Mouse (Mus musculus) lung, embryonic 15.5 days (tissue): ENCODE data around the gene Wnk1. TPM values are rescaled to one million over a fixed set of nuclear protein-coding genes. Genes with fewer than 3 reads are reported as not detected.
A peak's percentile ranks its signal among the peaks of the same experiment; 100 is the strongest.

Experiments used
- ATAC-seq: fragments of 200-750 bp; cut with Nextera tagmentation; 2 replicates; pipeline ENCODE4 v1.8.0; 2017; ENCODE audit warnings: moderate number of reproducible peaks, borderline replicate concordance; ENCODE audit not compliant: low FRiP score, low TSS enrichment; ENCODE audit errors: extremely low read depth
- H3K27ac ChIP-seq: fragments of 300-500 bp; sonication (generic); 2 replicates; pipeline ENCODE4 v1.5.1; 2015; ENCODE audit warnings: moderate library complexity, mild to moderate bottlenecking, inconsistent platforms
- H3K27me3 ChIP-seq: fragments of 300-500 bp; sonication (generic); 2 replicates; pipeline ENCODE4 v1.6.1; 2015; ENCODE audit warnings: inconsistent platforms
- H3K36me3 ChIP-seq: fragments of 300-500 bp; sonication (generic); 2 replicates; pipeline ENCODE4 v1.6.1; 2015; ENCODE audit warnings: inconsistent platforms
- H3K4me1 ChIP-seq: fragments of 300-500 bp; sonication (generic); 2 replicates; pipeline ENCODE4 v1.6.1; 2015; ENCODE audit warnings: inconsistent platforms
- H3K4me2 ChIP-seq: fragments of 300-500 bp; sonication (generic); 2 replicates; pipeline ENCODE4 v1.6.1; 2015; ENCODE audit warnings: inconsistent platforms, mild to moderate bottlenecking, moderate library complexity
- H3K4me3 ChIP-seq: fragments of 300-500 bp; sonication (generic); 2 replicates; pipeline ENCODE4 v1.5.1; 2015; ENCODE audit warnings: mild to moderate bottlenecking, inconsistent platforms
- H3K9ac ChIP-seq: fragments of 300-500 bp; sonication (generic); 2 replicates; pipeline ENCODE4 v1.6.1; 2015; ENCODE audit warnings: inconsistent platforms
- H3K9me3 ChIP-seq: fragments of 300-500 bp; sonication (generic); 2 replicates; pipeline ENCODE4 v1.6.1; 2016; ENCODE audit warnings: inconsistent platforms
- WGBS: fragments of 180-500 bp; shearing (Covaris S2); methylation state at CpG from one replicate; pipeline ENCODE4 v1.1.7; 2015; 5-methylcytosine and 5-hydroxymethylcytosine counted together
- polyA plus RNA-seq: library from polyadenylated mRNA; unstranded; fragments of >200 nt; fragmentation: Nextera tagmentation; extraction: Ambion mirVana; gene quantifications from 2 replicates; pipeline ENCODE4 v1.2.1, GENCODE M21; 2015

Gene Wnk1
- polyA plus RNA-seq, 1 experiment from 2014 or later, result 52.0 TPM

DNA sequence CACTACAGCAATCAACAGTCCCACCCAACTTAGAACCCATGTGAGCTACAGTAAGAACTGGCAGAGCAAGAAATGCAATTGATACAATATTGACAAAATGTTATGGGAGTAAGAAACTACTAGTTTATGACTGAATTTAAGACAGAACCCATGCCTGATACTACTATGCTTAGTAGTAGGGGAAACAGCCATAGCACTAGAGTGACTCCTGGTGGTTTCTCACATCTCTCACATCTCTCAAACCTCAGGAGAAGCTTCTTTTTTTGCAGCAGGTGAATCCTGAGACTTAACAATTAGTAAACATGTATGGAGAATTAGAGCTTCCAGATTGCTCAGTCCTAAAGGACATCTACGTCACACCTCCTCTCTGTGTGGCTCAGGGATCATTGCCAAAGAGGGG lies 42.0 kb downstream of the Wnk1 start:
- Histone ChIP-seq H3K4me2 (no peak overlapping the region), H3K9me3 (no peaks in the 10 kb centered on the region), H3K27me3 (no peaks in the 10 kb centered on the region), H3K36me3 (peaks cover 18% of the 10 kb centered on the region), H3K9ac (no peak overlapping the region), H3K27ac (no peak overlapping the region), H3K4me3 (no peak overlapping the region), H3K4me1 (peaks cover 5% of the 10 kb centered on the region; the same call in 1 of the 2 replicates)
- 49% methylated on average over 1 of the region's 1 CpGs for WGBS
- ATAC-seq, result no peak

DNA sequence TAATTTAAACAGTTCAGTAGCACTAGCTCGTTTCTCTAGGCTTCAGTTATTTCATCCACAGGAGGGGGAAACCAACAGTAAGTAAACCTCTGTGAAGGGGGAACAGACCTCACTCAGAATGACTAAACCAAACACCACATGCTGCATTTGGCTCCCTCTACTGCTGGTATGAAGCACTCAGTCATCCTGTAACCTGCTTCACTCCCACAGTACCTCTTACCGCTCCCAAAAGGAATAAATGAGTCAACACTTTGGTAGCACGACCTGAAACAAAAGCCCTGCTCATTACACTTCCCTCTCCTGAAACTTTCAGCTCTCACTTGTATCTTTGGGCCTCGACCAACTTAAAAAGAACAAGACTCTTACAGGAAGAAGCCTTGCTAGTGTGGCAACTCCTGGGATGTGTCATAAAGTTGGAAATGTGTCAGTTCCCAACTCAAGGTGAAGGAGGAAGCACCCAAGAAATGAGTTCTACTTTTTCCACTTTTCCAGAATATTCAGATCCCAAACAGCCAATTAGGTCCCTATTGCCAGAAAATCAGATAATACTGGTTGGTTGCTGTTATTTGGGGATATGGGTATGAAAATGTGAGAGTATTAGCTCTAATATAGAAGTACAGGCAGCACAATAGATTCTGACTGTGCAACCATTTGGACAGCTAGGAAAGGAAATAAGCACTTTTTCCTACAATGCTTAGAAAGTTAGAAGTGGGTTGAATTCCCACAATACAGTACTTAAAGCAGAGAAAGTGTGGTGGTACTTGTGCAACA lies 114.1 kb downstream of the Wnk1 start:
- Histone ChIP-seq H3K4me3 (no peak overlapping the region), H3K36me3 (peaks cover 93% of the 10 kb centered on the region), H3K9me3 (no peaks in the 10 kb centered on the region), H3K27ac (no peak overlapping the region), H3K4me2 (no peak overlapping the region), H3K4me1 (no peaks in the 10 kb centered on the region), H3K27me3 (no peaks in the 10 kb centered on the region), H3K9ac (no peak overlapping the region)
- ATAC-seq, result no peak
- WGBS, result 34% methylated on average over 4 of the region's 4 CpGs

DNA sequence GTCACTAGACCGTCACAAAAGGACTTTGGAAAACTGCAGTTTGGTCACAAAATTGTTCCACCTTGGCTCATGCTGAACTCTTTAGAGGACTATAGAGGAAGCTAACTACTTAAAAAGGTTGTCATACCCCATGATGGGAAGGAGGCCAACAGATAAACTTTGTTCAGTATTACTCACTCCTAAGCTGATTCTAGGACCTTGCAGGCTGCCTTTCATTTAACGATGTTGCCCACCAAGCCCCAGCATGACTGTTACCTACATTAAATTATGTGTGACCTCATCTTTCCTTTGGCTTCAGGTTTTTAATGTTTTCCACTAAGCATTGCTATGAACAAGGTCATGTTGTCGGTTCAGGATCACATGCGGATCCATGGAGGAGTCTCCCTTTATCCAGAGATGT lies 115.9 kb downstream of the Wnk1 start:
- no peak overlapping the region for H3K27ac ChIP-seq
- no peaks in the 10 kb centered on the region for H3K4me1 ChIP-seq
- no peak overlapping the region for H3K4me3 ChIP-seq
- H3K36me3 ChIP-seq, result peaks cover 88% of the 10 kb centered on the region
- H3K9ac ChIP-seq, result no peak overlapping the region
- no peaks in the 10 kb centered on the region for H3K27me3 ChIP-seq
- no peaks in the 10 kb centered on the region for H3K9me3 ChIP-seq
- no peak for ATAC-seq
- H3K4me2 ChIP-seq, result no peak overlapping the region
- 90% methylated on average over 4 of the region's 4 CpGs for WGBS

DNA sequence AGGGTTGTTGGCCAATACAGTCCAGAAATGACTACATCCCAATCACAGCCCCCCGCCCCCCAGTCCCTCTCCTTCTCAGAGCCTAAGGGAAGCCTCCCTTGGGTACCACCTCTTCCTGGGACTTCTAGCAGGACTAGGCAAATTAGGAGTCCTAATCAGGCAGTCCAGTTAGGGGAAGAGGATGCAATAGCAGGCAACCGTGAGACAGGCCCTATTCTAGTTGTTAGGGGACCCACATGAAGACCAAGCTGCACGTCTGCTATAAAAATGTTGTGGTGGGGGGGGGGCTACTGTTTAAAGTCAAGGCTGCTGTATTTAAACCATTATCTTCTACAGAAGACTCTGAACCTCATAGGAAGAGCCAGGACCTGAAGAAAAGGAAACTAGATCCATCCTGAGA lies 116.3 kb downstream of the Wnk1 start:
- H3K9me3 ChIP-seq, result no peaks in the 10 kb centered on the region
- no peak overlapping the region for H3K4me2 ChIP-seq
- 82% methylated on average over 3 of the region's 3 CpGs for WGBS
- no peaks in the 10 kb centered on the region for H3K4me1 ChIP-seq
- no peak for ATAC-seq
- H3K36me3 ChIP-seq, result peaks cover 87% of the 10 kb centered on the region
- H3K9ac ChIP-seq, result no peak overlapping the region
- H3K27me3 ChIP-seq, result no peaks in the 10 kb centered on the region
- no peak overlapping the region for H3K4me3 ChIP-seq
- no peak overlapping the region for H3K27ac ChIP-seq

DNA sequence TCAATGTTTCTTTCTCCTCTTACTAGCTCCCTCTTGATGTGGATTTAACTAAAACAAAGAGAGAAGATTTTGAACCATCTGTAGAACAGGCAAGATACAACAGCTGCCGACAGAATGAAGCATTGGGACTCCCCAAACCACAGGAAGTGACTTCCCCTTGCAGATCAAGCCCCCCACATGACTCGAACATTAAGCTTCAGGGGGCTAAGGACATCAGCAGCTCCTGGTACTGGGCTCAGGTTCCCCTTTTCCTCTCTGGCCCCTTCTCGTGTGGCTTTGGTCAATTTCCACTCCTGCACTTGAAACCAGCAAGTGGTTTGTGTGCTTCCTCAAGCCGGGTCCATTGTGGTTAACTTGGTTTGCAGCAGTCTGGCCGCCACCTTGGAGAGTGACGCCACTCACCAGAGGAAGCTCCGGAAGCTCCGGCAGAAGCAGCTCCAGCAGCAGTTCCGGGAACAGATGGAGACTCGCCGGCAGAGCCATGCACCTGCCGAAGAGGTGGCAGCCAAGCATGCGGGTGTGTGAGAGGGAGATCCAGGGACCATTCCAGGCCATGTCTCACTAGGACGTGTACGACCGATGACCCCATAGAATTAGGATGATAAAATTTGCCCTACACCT lies 119.8 kb downstream of the Wnk1 start:
- 81% methylated on average over 16 of the region's 16 CpGs for WGBS
- H3K4me1 ChIP-seq, result no peaks in the 10 kb centered on the region
- no peak for ATAC-seq
- no peak overlapping the region for H3K4me3 ChIP-seq
- no peak overlapping the region for H3K4me2 ChIP-seq
- no peaks in the 10 kb centered on the region for H3K27me3 ChIP-seq
- no peak overlapping the region for H3K27ac ChIP-seq
- no peak overlapping the region for H3K9ac ChIP-seq
- H3K9me3 ChIP-seq, result no peaks in the 10 kb centered on the region
- peaks cover 77% of the 10 kb centered on the region for H3K36me3 ChIP-seq

DNA sequence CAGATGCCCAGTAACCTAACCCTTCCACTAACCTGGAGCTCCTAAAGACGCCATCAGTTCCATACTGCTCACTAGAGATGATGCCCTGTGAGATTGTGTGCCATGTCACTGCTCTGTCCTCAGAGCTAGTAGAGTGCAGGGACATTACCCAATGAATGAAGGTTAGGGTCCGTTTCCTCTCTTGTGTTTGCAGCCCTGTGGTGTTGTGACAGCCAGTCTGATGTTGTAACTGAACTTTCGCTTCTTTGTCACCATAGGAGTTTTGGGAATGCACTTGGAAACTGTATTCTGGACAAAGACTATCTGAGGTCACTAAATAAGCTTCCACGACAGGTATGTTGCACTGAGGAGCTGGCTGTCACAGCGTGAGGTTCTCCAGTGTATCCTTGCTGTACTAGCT lies 122.8 kb downstream of the Wnk1 start:
- Histone ChIP-seq H3K4me1 (no peaks in the 10 kb centered on the region), H3K9me3 (no peaks in the 10 kb centered on the region), H3K27ac (no peak overlapping the region), H3K4me2 (no peak overlapping the region), H3K27me3 (no peaks in the 10 kb centered on the region), H3K9ac (no peak overlapping the region), H3K4me3 (no peak overlapping the region), H3K36me3 (peaks cover 67% of the 10 kb centered on the region)
- 89% methylated on average over 5 of the region's 5 CpGs for WGBS
- no peak for ATAC-seq

DNA sequence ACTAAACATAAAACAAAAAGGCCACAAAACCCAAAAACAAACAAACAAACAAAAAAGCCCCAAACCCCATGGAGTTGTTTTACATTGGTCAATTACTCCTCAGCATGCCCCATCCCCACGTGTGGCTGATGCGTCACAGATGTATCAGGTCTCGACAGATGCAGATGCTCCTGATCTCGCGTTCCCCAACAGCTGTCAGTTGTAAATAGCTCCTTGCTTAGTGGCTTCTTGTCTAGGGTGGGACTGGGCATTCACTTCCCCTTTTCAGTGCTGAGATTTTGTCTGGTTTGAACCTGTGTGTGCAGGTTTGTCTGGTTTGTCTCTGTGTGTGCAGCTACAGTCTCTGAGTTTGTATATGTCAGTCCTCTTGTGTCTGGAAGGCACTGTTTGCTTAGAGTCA lies 126.4 kb downstream of the Wnk1 start:
- 67% methylated on average over 5 of the region's 5 CpGs for WGBS
- no peak for ATAC-seq
- H3K27me3 ChIP-seq, result no peaks in the 10 kb centered on the region
- no peak overlapping the region for H3K4me3 ChIP-seq
- H3K27ac ChIP-seq, result no peak overlapping the region
- no peak overlapping the region for H3K4me2 ChIP-seq
- no peak overlapping the region for H3K9ac ChIP-seq
- H3K36me3 ChIP-seq, result peaks cover 38% of the 10 kb centered on the region
- no peaks in the 10 kb centered on the region for H3K4me1 ChIP-seq
- no peaks in the 10 kb centered on the region for H3K9me3 ChIP-seq

DNA sequence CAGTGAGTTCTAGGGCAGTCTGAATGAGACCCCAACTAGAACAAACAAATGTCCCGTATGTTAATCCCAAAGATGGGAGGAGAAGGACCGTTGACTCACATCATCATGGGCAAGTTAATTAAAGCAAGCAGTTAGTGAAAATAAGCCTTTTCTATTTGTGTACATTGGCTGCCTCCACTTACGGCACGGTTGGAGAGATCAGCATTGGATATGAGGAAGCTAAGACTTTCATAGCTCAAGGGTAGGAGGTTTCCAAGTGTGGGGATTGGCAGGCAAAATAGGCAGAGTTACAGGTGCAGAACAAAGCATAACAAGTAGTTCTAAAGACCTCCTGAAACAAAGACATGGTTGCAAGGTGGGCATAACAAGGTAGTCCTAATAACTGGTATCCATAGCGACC lies 133.0 kb downstream of the Wnk1 start:
- peaks cover 4% of the 10 kb centered on the region; the same call in 1 of the 2 replicates for H3K36me3 ChIP-seq
- no peak for ATAC-seq
- no peaks in the 10 kb centered on the region for H3K27me3 ChIP-seq
- H3K4me3 ChIP-seq, result no peak overlapping the region
- no peak overlapping the region for H3K4me2 ChIP-seq
- 82% methylated on average over 5 of the region's 5 CpGs for WGBS
- no peaks in the 10 kb centered on the region for H3K9me3 ChIP-seq
- H3K9ac ChIP-seq, result no peak overlapping the region
- H3K4me1 ChIP-seq, result peaks cover 7% of the 10 kb centered on the region
- no peak overlapping the region for H3K27ac ChIP-seq

DNA sequence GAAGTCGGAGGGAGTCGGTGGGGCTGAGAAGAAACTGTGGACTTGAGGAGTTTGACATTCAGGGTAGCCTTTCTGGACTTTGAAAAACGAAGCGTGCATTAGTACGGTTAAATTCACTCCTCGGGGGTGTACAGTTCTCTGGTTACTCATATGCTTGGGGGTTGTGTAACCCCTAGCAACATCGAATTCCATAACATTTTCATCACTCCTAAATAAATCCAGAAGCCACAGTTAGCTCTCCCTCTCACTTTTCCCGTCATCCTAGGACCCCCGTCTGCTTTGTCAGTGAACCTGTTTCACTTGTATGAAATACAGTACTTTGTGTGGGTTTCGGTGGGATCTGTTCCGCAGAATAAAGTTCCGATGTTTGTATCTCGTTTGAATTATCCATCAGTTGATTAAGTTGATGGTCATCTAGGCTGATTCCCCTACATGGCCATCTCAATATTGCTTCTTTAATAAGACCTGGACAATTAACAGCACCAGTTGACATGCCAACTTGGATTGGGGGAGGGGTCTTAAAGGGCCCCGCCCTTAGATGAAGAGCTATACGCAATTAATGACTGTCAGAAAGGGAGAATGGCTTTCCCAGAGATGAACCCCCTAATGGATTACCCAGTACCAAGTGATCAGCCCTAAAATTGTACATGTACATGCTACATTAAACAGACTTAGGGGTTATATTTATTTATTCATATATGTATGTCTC lies 135.2 kb downstream of the Wnk1 start:
- 12% methylated on average over 15 of the region's 15 CpGs for WGBS
- Histone ChIP-seq H3K4me3 (peak overlapping the region; percentile 72), H3K4me1 (peaks cover 7% of the 10 kb centered on the region), H3K27ac (peak overlapping the region; percentile 96), H3K9ac (peak overlapping the region; percentile 96), H3K4me2 (peak overlapping the region; percentile 75), H3K9me3 (no peaks in the 10 kb centered on the region), H3K36me3 (peaks cover 4% of the 10 kb centered on the region; the same call in 1 of the 2 replicates), H3K27me3 (no peaks in the 10 kb centered on the region)
- ATAC-seq, result no peak

DNA sequence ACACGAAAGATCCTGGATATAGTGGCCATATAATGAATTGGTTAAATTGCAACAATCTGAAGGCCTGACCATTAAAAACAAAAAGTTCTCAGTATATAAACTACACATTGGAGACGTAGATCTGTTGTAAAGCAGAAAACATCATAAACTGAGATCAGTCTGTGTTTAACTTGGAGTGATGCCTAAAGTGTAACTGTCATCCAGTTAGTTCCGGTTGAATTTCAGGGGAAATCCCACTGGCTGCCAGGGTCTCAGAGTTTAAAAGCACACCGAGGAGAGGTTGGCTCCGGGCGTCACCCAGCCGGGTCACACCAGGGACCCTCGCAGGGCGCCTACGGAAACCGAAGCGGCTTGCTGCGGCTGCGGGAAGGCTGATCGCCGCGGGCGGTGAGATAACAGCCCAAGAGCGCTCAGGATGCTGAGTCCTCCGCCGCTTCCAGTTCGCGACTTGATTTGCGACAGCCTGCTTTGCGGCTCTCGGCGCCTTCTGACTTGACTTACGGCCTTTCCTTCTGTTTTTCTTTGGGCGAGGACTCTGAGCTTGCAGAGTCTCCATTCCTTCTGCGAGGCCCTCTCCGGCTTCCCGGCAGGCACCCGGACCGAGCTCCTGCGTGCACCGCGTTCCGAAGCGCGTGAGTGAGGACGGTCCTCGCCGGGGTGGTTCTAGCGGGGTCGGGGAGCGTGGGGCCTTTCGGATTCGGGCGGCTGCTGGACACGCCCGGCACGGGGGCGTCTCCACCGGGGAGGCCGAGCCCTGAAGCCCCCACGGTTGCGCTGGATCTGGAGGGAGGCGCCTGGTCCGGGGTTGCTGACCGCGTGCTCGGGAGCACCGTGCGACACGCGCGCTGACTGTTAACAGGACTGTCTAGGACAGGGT lies 136.0 kb downstream of the Wnk1 start, which contains the start of gene Rad52:
Rad52 (plus strand) TSS at position 495 of the 877 bp plus-strand sequence.
- 1% methylated on average over 67 of the region's 67 CpGs for WGBS
- Histone ChIP-seq H3K9me3 (no peaks in the 10 kb centered on the region), H3K27me3 (no peaks in the 10 kb centered on the region), H3K36me3 (peaks cover 4% of the 10 kb centered on the region; the same call in 1 of the 2 replicates), H3K4me3 (peak within 1 kb of the TSS; percentile 72), H3K4me1 (peaks cover 7% of the 10 kb centered on the region), H3K9ac (peak within 1 kb of the TSS; percentile 96), H3K27ac (peak within 1 kb of the TSS; percentile 96), H3K4me2 (peak within 1 kb of the TSS; percentile 75)
- ATAC-seq, result peak; percentile 87

DNA sequence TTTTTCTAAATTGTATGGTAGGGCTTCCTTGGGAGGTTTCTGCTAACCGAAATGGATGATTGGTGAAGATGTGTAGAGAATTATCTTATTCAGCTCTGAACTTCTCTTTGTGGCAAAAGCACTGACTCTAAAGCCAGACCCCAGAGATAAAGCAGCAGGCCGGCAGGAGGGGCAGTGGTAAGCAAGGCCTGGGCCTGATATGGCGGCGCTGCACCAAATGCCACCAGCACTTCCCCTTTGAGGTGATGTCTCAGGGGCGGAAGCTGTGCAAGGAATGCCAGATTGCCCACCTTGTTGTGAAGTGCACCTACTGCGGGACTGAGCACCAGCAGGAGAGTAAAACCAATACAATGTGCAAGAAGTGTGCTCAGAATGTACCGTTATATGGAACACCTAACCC lies 145.8 kb downstream of the Wnk1 start:
- H3K4me3 ChIP-seq, result no peak overlapping the region
- no peak overlapping the region for H3K4me2 ChIP-seq
- 77% methylated on average over 7 of the region's 7 CpGs for WGBS
- H3K9me3 ChIP-seq, result no peaks in the 10 kb centered on the region
- H3K36me3 ChIP-seq, result no peaks in the 10 kb centered on the region
- no peak overlapping the region for H3K27ac ChIP-seq
- no peak for ATAC-seq
- H3K27me3 ChIP-seq, result no peaks in the 10 kb centered on the region; the same call in 1 of the 2 replicates
- H3K9ac ChIP-seq, result no peak overlapping the region
- H3K4me1 ChIP-seq, result no peaks in the 10 kb centered on the region
